Mouse (Mus musculus): ENCODE measurements around the gene Igf2. TPM values are rescaled to one million over a fixed set of nuclear protein-coding genes. Genes with fewer than 3 reads are reported as not detected.

Igf2 gene
- polyA plus RNA-seq, 1 experiment from 2014 or later = 457 TPM

DNA sequence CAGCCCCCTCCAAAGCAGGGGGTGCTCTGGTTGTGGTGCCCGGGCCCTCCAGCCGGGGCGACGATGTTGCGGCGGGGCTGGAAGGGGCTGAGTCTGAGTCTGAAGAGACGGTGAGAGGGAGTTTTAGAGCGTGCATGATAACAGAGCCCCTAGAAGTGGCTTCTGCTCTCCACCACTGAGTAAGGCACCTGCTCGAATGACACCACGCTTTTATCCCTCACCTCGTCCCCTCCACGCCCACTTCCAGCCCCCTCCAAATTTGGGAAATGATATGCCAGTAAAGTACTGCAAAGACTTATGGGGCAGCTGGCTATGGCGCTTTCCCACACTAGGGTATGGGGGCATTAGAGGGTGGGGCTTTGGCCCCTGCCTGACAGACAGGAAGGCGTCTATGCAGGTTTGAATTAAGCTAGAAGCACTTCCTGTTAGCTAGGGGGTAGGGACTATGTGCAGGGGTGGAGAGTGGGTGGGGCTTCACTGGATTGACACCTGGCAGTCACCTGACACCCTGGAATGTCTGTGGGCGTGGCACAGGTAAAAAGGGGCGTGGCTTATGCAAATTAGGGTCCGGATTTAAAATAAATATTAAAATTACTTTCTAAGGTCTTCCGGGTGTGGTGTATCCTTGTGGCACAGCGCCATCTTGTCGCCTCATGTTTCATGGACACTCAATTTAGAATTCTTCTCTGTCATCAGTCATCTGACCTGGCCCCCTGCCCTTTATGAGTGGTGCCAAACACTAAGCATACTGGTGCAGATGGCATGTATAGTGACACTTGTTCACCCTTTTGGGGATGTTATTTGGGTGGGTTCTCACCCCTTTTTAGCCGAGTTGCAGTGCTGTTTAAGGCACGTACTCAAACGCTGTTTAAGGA, 3.4 kb upstream of the Igf2 start, which contains the start of gene Gm49394:
Gm49394 (minus strand) TSS at position 192 of the 875 bp plus-strand sequence.
- 80% methylated on average over 23 of the region's 23 CpGs for WGBS
- H3K27me3 ChIP-seq (ENCODE audit: control insufficient read depth, insufficient read depth, low read depth, low read length) = peaks cover 14% of the 10 kb centered on the region
- H3K9me3 ChIP-seq (ENCODE audit: control insufficient read depth, low read length) = peaks cover 25% of the 10 kb centered on the region
- H3K4me2 ChIP-seq (ENCODE audit: low read depth, low read length) = no peak within 1 kb of the TSS
- H3K36me3 ChIP-seq (ENCODE audit: control insufficient read depth, insufficient read depth, low read length) = peaks cover 6% of the 10 kb centered on the region; the same call in 1 of the 2 replicates
- ATAC-seq (ENCODE audit: low read depth) = no peak
- no peaks in the 10 kb centered on the region for H3K4me1 ChIP-seq (replicated peaks; ENCODE audit: control insufficient read depth, insufficient read depth, low read length)
- no peak within 1 kb of the TSS for H3K4me3 ChIP-seq (ENCODE audit: low read length)
- H3K27ac ChIP-seq (ENCODE audit: low read length) = no peak within 1 kb of the TSS
- no peak within 1 kb of the TSS for H3K9ac ChIP-seq (ENCODE audit: low read length)

DNA sequence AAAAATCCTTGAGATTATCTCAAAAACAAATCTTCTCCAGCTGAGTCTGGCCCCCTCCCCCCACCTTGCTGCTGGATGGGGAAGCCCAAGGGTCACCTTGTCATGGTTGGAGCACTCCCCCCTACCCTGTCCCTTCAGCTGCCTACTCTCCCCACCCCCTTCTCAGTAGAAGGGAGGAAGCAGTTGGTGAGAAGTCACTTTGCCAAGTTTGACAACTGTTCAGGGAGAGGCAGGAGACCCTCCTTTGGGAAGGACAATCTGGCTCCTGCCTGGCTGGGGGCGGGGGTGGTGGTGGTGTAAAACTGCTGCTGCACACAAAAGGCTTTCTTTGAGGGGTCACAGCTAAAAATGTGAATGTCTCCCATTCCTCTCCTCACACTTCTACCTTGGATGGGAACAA, 1.7 kb upstream of the Igf2 start:
- peaks cover 25% of the 10 kb centered on the region for H3K9me3 ChIP-seq (ENCODE audit: control insufficient read depth, low read length)
- WGBS = 93% methylated on average over 1 of the region's 1 CpGs
- no peak for ATAC-seq (ENCODE audit: low read depth)

DNA sequence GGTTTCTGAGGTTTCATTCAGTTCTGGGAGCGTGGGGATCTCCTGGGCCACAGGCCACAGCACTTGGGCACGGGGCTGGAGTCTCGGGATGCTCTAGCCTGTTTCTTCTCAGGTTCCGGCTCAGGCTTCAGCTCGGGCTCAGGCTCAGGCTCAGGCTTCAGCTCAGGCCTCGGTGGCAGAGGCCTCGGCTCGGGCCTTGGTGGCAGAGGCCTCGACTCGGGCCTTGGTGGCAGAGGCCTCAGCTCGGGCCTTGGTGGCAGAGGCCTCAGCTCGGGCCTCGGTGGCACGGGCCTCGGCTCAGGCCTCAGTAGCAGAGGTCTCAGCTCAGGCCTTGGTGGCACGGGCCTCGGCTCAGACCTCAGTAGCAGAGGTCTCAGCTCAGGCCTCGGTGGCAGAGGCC, 905 bp upstream of the Igf2 start:
- Histone ChIP-seq H3K9me3 (ENCODE audit: control insufficient read depth, low read length) (peaks cover 25% of the 10 kb centered on the region), H3K9ac (ENCODE audit: low read length) (0 out of 2 replicates have a peak overlapping the region, but pooled peaks have one; percentile 5), H3K4me3 (ENCODE audit: low read length) (no peak overlapping the region), H3K36me3 (ENCODE audit: control insufficient read depth, insufficient read depth, low read length) (peaks cover 6% of the 10 kb centered on the region; the same call in 1 of the 2 replicates), H3K27ac (ENCODE audit: low read length) (no peak overlapping the region), H3K4me2 (ENCODE audit: low read depth, low read length) (no peak overlapping the region), H3K4me1 (replicated peaks; ENCODE audit: control insufficient read depth, insufficient read depth, low read length) (peaks cover 3% of the 10 kb centered on the region; the same call in 1 of the 2 replicates), H3K27me3 (ENCODE audit: control insufficient read depth, insufficient read depth, low read depth, low read length) (peaks cover 38% of the 10 kb centered on the region)
- no peak for ATAC-seq (ENCODE audit: low read depth)
- 91% methylated on average over 18 of the region's 18 CpGs for WGBS

More for the DNA sequence above, 1.7 kb upstream of the Igf2 start:
- H3K4me3 ChIP-seq (ENCODE audit: low read length) = no peak overlapping the region
- no peak overlapping the region for H3K9ac ChIP-seq (ENCODE audit: low read length)
- H3K36me3 ChIP-seq (ENCODE audit: control insufficient read depth, insufficient read depth, low read length) = peaks cover 6% of the 10 kb centered on the region; the same call in 1 of the 2 replicates
- H3K27ac ChIP-seq (ENCODE audit: low read length) = no peak overlapping the region
- H3K4me1 ChIP-seq (replicated peaks; ENCODE audit: control insufficient read depth, insufficient read depth, low read length) = peaks cover 3% of the 10 kb centered on the region; the same call in 1 of the 2 replicates
- H3K4me2 ChIP-seq (ENCODE audit: low read depth, low read length) = no peak overlapping the region
- H3K27me3 ChIP-seq (ENCODE audit: control insufficient read depth, insufficient read depth, low read depth, low read length) = peaks cover 30% of the 10 kb centered on the region

DNA sequence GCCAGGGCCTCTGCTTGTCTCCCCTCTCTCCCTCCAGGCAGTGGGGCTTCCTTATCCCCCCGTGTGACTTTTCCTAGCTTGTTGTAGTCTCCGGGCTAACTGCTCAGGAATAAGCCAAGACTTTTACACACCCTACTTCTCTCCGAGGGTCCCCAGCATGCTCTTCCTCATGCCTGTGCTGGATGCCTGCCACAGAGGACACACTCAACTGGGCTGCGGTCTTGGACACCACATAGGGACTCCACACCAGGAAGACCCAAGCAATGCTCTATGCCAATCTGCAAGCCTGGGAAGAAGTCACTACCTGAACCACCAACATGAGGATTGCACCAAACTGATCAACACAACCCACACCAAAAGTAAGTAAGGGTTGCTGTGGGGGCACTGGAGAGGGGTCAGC, 507 bp downstream of the Igf2 start:
- no peak overlapping the region for H3K9ac ChIP-seq (ENCODE audit: low read length)
- H3K4me1 ChIP-seq (replicated peaks; ENCODE audit: control insufficient read depth, insufficient read depth, low read length) = peaks cover 3% of the 10 kb centered on the region; the same call in 1 of the 2 replicates
- H3K4me3 ChIP-seq (ENCODE audit: low read length) = no peak overlapping the region
- peaks cover 18% of the 10 kb centered on the region for H3K9me3 ChIP-seq (ENCODE audit: control insufficient read depth, low read length)
- WGBS = 73% methylated on average over 4 of the region's 4 CpGs
- H3K27ac ChIP-seq (ENCODE audit: low read length) = no peak overlapping the region
- no peak overlapping the region for H3K4me2 ChIP-seq (ENCODE audit: low read depth, low read length)
- H3K36me3 ChIP-seq (ENCODE audit: control insufficient read depth, insufficient read depth, low read length) = peaks cover 6% of the 10 kb centered on the region; the same call in 1 of the 2 replicates
- no peak for ATAC-seq (ENCODE audit: low read depth)
- H3K27me3 ChIP-seq (ENCODE audit: control insufficient read depth, insufficient read depth, low read depth, low read length) = peaks cover 48% of the 10 kb centered on the region

- Histone ChIP-seq H3K36me3 (ENCODE audit: control insufficient read depth, insufficient read depth, low read length) (peaks cover 5% of the 10 kb centered on the region; the same call in 1 of the 2 replicates), H3K4me2 (ENCODE audit: low read depth, low read length) (no peak overlapping the region), H3K4me3 (ENCODE audit: low read length) (no peak overlapping the region), H3K9me3 (ENCODE audit: control insufficient read depth, low read length) (peaks cover 14% of the 10 kb centered on the region), H3K27me3 (ENCODE audit: control insufficient read depth, insufficient read depth, low read depth, low read length) (peaks cover 55% of the 10 kb centered on the region), H3K4me1 (replicated peaks; ENCODE audit: control insufficient read depth, insufficient read depth, low read length) (peaks cover 3% of the 10 kb centered on the region; the same call in 1 of the 2 replicates), H3K9ac (ENCODE audit: low read length) (no peak overlapping the region), H3K27ac (ENCODE audit: low read length) (no peak overlapping the region)
- WGBS = 66% methylated on average over 5 of the region's 5 CpGs
- ATAC-seq (ENCODE audit: low read depth) = no peak
These were observed 1.3 kb downstream of the Igf2 start for GRCm38 (mm10) chr7:142665364-142665763.

DNA sequence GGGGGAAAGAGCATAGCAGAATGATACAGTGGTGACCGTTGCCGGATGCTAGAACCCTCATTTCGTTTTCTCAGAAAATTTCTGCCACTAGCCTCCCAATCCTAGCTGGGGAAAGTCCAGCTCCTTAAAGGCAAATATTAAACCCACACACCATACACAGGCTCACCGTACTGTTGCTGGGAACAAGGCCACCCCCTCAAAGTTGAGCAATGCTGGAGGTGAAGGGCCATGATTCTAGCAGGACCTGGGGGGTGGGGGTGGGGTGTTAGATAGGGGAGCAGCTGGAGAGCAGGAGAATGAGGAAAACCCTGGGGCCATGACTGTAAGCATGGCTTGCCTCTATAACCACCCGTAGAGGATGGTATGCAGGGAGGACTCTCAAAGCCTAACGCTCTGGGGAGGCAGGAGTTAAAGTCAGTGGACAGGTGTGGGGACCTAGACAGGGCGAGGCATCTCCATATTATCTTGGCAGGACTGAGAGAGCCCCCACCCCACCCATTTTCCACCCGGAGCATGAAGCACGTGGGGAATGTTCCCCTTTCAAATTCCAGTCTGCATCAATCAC, 2.1 kb downstream of the Igf2 start:
- WGBS = 10% methylated on average over 9 of the region's 9 CpGs
- H3K9ac ChIP-seq (ENCODE audit: low read length) = no peak overlapping the region
- no peak for ATAC-seq (ENCODE audit: low read depth)
- no peak overlapping the region for H3K27ac ChIP-seq (ENCODE audit: low read length)
- H3K36me3 ChIP-seq (ENCODE audit: control insufficient read depth, insufficient read depth, low read length) = peaks cover 3% of the 10 kb centered on the region; the same call in 1 of the 2 replicates
- peaks cover 6% of the 10 kb centered on the region; the same call in 1 of the 2 replicates for H3K9me3 ChIP-seq (ENCODE audit: control insufficient read depth, low read length)
- H3K4me2 ChIP-seq (ENCODE audit: low read depth, low read length) = peak overlapping the region; percentile 63
- peaks cover 12% of the 10 kb centered on the region for H3K4me1 ChIP-seq (replicated peaks; ENCODE audit: control insufficient read depth, insufficient read depth, low read length)
- H3K27me3 ChIP-seq (ENCODE audit: control insufficient read depth, insufficient read depth, low read depth, low read length) = peaks cover 63% of the 10 kb centered on the region
- peak overlapping the region; percentile 44 for H3K4me3 ChIP-seq (ENCODE audit: low read length)

DNA sequence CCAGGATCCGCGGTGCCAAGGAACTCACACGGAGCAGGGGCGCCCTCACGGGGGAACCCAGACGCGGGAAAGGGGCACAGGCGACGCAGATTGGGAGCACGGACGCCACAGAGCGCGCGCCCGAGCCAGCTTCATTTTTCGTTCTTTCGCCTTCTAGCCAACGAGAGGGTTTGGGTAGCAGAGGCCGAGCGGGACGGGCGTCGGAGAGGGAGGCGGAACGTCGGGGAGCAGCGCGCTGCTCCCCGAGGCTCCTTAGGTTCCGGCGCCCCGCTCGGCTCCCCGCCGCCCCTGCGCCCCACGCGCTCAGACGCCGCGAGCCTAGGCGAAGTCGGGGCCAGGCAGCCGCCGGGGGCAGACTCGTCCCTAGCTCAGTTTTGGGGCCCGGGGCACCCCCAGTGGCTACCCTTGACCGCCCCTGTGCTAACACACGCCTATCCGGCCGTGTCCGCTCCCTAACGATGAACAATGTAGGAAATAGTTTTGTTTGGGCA, 2.6 kb downstream of the Igf2 start:
- no peak overlapping the region for H3K27ac ChIP-seq (ENCODE audit: low read length)

GRCm38 (mm10) chr7:142663151-142663550, 3.5 kb downstream of the Igf2 start:
- Histone ChIP-seq H3K4me1 (replicated peaks; ENCODE audit: control insufficient read depth, insufficient read depth, low read length) (peaks cover 16% of the 10 kb centered on the region), H3K9me3 (ENCODE audit: control insufficient read depth, low read length) (no peaks in the 10 kb centered on the region), H3K36me3 (ENCODE audit: control insufficient read depth, insufficient read depth, low read length) (peaks cover 3% of the 10 kb centered on the region; the same call in 1 of the 2 replicates), H3K9ac (ENCODE audit: low read length) (no peak overlapping the region), H3K27ac (ENCODE audit: low read length) (no peak overlapping the region), H3K27me3 (ENCODE audit: control insufficient read depth, insufficient read depth, low read depth, low read length) (peaks cover 75% of the 10 kb centered on the region), H3K4me2 (ENCODE audit: low read depth, low read length) (peak overlapping the region; percentile 63; the same call in 1 of the 2 replicates), H3K4me3 (ENCODE audit: low read length) (no peak overlapping the region)
- WGBS = 42% methylated on average over 5 of the region's 5 CpGs
- ATAC-seq (ENCODE audit: low read depth) = no peak

More for the DNA sequence above, 2.6 kb downstream of the Igf2 start:
- Histone ChIP-seq H3K36me3 (ENCODE audit: control insufficient read depth, insufficient read depth, low read length) (peaks cover 3% of the 10 kb centered on the region; the same call in 1 of the 2 replicates), H3K9me3 (ENCODE audit: control insufficient read depth, low read length) (peaks cover under 1% of the 10 kb centered on the region; the same call in 1 of the 2 replicates), H3K4me2 (ENCODE audit: low read depth, low read length) (peak overlapping the region; percentile 63), H3K4me3 (ENCODE audit: low read length) (peak overlapping the region; percentile 44), H3K27me3 (ENCODE audit: control insufficient read depth, insufficient read depth, low read depth, low read length) (peaks cover 69% of the 10 kb centered on the region), H3K4me1 (replicated peaks; ENCODE audit: control insufficient read depth, insufficient read depth, low read length) (peaks cover 13% of the 10 kb centered on the region), H3K9ac (ENCODE audit: low read length) (peak overlapping the region; percentile 64)
- ATAC-seq (ENCODE audit: low read depth) = no peak
- WGBS = under 1% methylated on average over 51 of the region's 53 CpGs

GRCm38 (mm10) chr7:142661811-142662210, 4.8 kb downstream of the Igf2 start:
- Histone ChIP-seq H3K36me3 (ENCODE audit: control insufficient read depth, insufficient read depth, low read length) (no peaks in the 10 kb centered on the region), H3K27me3 (ENCODE audit: control insufficient read depth, insufficient read depth, low read depth, low read length) (peaks cover 87% of the 10 kb centered on the region), H3K27ac (ENCODE audit: low read length) (no peak overlapping the region)

More at GRCm38 (mm10) chr7:142661811-142662210, 4.8 kb downstream of the Igf2 start:
- Histone ChIP-seq H3K4me1 (replicated peaks; ENCODE audit: control insufficient read depth, insufficient read depth, low read length) (peaks cover 21% of the 10 kb centered on the region), H3K4me3 (ENCODE audit: low read length) (peak overlapping the region; percentile 56), H3K9ac (ENCODE audit: low read length) (peak overlapping the region; percentile 80; the same call in 1 of the 2 replicates), H3K4me2 (ENCODE audit: low read depth, low read length) (peak overlapping the region; percentile 76), H3K9me3 (ENCODE audit: control insufficient read depth, low read length) (no peaks in the 10 kb centered on the region)
- ATAC-seq (ENCODE audit: low read depth) = no peak
